Mouse (Mus musculus): ENCODE measurements at regions not wholly inside any gene's neighbourhood (a gene's known extent, or its start where the extent isn't known, plus 50 kb on each side); places are given as distances from the start of the nearest gene placed in this dataset.

- Histone ChIP-seq H3K4me1 (no peaks in the 10 kb centered on the region), H3K36me3 (no peaks in the 10 kb centered on the region), H3K27ac (no peak overlapping the region), H3K9me3 (no peaks in the 10 kb centered on the region), H3K27me3 (no peaks in the 10 kb centered on the region), H3K4me2 (replicated peaks) (no peak overlapping the region), H3K4me3 (no peak overlapping the region), H3K9ac (no peak overlapping the region)
- ATAC-seq (ENCODE audit: insufficient number of reproducible peaks, insufficient read depth, low FRiP score, low TSS enrichment) = no peak
- WGBS = 69% methylated on average over 1 of the region's 1 CpGs
Observed at GRCm38 (mm10) chr1:35000801-35001200, 151.0 kb downstream of the Plekhb2 start.

GRCm38 (mm10) chr1:35017471-35017870, 167.7 kb downstream of the Plekhb2 start:
- H3K27ac ChIP-seq = no peak overlapping the region
- H3K36me3 ChIP-seq = no peaks in the 10 kb centered on the region
- no peak overlapping the region for H3K4me3 ChIP-seq
- H3K9me3 ChIP-seq = no peaks in the 10 kb centered on the region
- no peak overlapping the region for H3K9ac ChIP-seq
- H3K4me1 ChIP-seq = no peaks in the 10 kb centered on the region
- H3K27me3 ChIP-seq = no peaks in the 10 kb centered on the region
- WGBS = 67% methylated on average over 4 of the region's 4 CpGs
- no peak overlapping the region for H3K4me2 ChIP-seq (replicated peaks)
- ATAC-seq (ENCODE audit: insufficient number of reproducible peaks, insufficient read depth, low FRiP score, low TSS enrichment) = no peak

DNA sequence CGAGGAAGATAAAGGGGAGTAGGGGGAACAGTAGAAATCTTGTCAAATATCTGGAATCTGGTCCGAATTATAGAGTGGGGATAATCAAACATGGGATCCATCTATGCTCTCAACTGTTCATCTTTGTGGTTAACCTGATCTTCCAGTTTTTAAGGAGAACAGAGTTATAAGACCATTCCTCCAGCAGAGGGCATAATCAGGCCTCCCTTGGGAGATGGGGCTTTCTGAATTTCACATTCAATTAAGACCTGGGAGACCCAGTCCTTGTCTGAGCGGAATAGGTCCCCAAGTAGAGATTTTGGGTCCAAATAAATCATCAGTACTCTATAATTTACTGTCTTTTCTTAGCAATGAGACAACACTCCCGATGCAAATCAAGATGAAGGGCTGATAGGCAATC, 182.8 kb downstream of the Plekhb2 start:
- H3K4me2 ChIP-seq (replicated peaks) = no peak overlapping the region
- ATAC-seq (ENCODE audit: insufficient number of reproducible peaks, insufficient read depth, low FRiP score, low TSS enrichment) = no peak
- no peak overlapping the region for H3K27ac ChIP-seq
- H3K4me3 ChIP-seq = no peak overlapping the region
- no peaks in the 10 kb centered on the region for H3K27me3 ChIP-seq
- no peak overlapping the region for H3K9ac ChIP-seq
- 62% methylated on average over 4 of the region's 4 CpGs for WGBS
- H3K36me3 ChIP-seq = no peaks in the 10 kb centered on the region
- no peaks in the 10 kb centered on the region for H3K4me1 ChIP-seq
- no peaks in the 10 kb centered on the region for H3K9me3 ChIP-seq

GRCm38 (mm10) chr1:35072811-35073210, 223.0 kb downstream of the Plekhb2 start:
- Histone ChIP-seq H3K4me2 (replicated peaks) (no peak overlapping the region), H3K4me3 (no peak overlapping the region), H3K9me3 (no peaks in the 10 kb centered on the region), H3K36me3 (no peaks in the 10 kb centered on the region), H3K9ac (no peak overlapping the region), H3K27me3 (no peaks in the 10 kb centered on the region), H3K27ac (no peak overlapping the region), H3K4me1 (no peaks in the 10 kb centered on the region)
- ATAC-seq (ENCODE audit: insufficient number of reproducible peaks, insufficient read depth, low FRiP score, low TSS enrichment) = no peak
- WGBS = 81% methylated on average over 1 of the region's 1 CpGs

GRCm38 (mm10) chr1:35094873-35095272, 245.1 kb downstream of the Plekhb2 start:
- no peak for ATAC-seq (ENCODE audit: insufficient number of reproducible peaks, insufficient read depth, low FRiP score, low TSS enrichment)
- H3K9me3 ChIP-seq = no peaks in the 10 kb centered on the region
- 65% methylated on average over 1 of the region's 1 CpGs for WGBS
- H3K27ac ChIP-seq = no peak overlapping the region
- H3K9ac ChIP-seq = no peak overlapping the region
- no peak overlapping the region for H3K4me3 ChIP-seq
- no peaks in the 10 kb centered on the region for H3K27me3 ChIP-seq
- no peak overlapping the region for H3K4me2 ChIP-seq (replicated peaks)
- no peaks in the 10 kb centered on the region for H3K4me1 ChIP-seq
- no peaks in the 10 kb centered on the region for H3K36me3 ChIP-seq

DNA sequence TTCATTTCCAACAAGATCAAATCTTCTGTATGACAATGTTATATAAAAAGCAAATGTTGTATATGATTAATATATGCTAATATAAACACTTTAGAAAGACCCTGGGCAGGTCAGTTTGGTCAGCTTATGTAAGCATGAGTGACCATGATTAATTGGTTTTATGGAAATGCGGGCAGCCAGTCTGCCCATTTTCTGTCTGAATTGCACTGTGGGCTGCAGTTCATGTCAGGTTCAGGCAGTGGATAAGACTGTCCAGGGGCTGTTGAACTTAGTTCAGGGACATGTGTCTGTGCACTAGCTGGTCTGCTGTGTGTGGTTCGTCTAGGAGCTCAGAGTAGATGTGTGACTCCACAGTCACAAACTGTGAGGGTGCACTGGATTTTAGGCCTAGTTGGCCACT, 246.0 kb downstream of the Plekhb2 start:
- Histone ChIP-seq H3K27ac (no peak overlapping the region), H3K9ac (no peak overlapping the region), H3K4me2 (replicated peaks) (no peak overlapping the region), H3K9me3 (no peaks in the 10 kb centered on the region), H3K27me3 (no peaks in the 10 kb centered on the region), H3K4me1 (no peaks in the 10 kb centered on the region), H3K4me3 (no peak overlapping the region), H3K36me3 (no peaks in the 10 kb centered on the region)
- no peak for ATAC-seq (ENCODE audit: insufficient number of reproducible peaks, insufficient read depth, low FRiP score, low TSS enrichment)
- WGBS = 76% methylated on average over 2 of the region's 2 CpGs

GRCm38 (mm10) chr1:35106665-35107064, 256.9 kb downstream of the Plekhb2 start:
- Histone ChIP-seq H3K9ac (no peak overlapping the region), H3K36me3 (no peaks in the 10 kb centered on the region), H3K4me3 (no peak overlapping the region), H3K9me3 (no peaks in the 10 kb centered on the region), H3K4me2 (replicated peaks) (no peak overlapping the region), H3K27ac (no peak overlapping the region), H3K27me3 (no peaks in the 10 kb centered on the region), H3K4me1 (no peaks in the 10 kb centered on the region)
- WGBS = 100% methylated on average over 1 of the region's 1 CpGs
- ATAC-seq (ENCODE audit: insufficient number of reproducible peaks, insufficient read depth, low FRiP score, low TSS enrichment) = peak; percentile 84

DNA sequence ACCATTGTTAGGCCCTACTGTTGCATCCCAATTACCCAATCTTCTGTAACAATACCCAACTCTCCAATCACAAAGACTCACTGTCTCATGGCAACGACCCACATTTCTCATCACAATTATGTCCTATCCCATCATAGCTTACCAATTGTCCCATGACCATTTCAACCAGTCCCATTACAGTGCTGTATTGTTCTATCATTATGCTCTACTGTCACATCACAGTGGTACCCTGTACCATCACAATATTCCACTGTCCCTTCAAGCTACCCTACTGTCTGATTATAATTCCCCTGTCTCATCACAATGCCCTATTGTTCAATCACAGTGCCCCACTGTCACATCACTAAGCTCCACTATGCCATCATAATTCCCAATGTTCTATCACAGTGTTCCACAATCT, 260.0 kb downstream of the Plekhb2 start:
- ATAC-seq (ENCODE audit: insufficient number of reproducible peaks, insufficient read depth, low FRiP score, low TSS enrichment) = no peak
- H3K27me3 ChIP-seq = no peaks in the 10 kb centered on the region
- WGBS = 56% methylated on average over 1 of the region's 1 CpGs

DNA sequence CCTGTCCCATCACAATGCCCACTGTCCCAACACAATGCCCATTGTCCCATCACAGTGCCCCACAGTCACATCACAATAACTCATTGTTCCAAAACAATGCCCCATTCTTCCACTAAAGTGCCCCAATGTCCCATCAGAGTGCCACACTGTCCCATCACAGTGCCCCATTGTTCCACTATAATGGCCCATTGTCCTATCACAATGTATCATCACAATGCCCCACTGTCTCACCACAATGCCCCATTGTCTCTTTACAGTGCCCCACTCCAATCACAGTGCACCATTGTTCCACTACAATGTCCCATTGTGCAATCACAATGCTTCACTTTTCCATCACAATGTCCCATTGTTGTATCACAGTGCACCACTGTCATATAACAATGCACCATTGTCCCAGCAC, 265.7 kb downstream of the Plekhb2 start:
- Histone ChIP-seq H3K4me1 (no peaks in the 10 kb centered on the region), H3K9me3 (0 out of 2 replicates have a peak, but pooled peaks cover 8% of the 10 kb centered on the region), H3K4me3 (no peak overlapping the region), H3K27ac (no peak overlapping the region), H3K4me2 (replicated peaks) (no peak overlapping the region), H3K9ac (no peak overlapping the region), H3K36me3 (no peaks in the 10 kb centered on the region), H3K27me3 (no peaks in the 10 kb centered on the region)
- no peak for ATAC-seq (ENCODE audit: insufficient number of reproducible peaks, insufficient read depth, low FRiP score, low TSS enrichment)

More for the DNA sequence above, 260.0 kb downstream of the Plekhb2 start:
- Histone ChIP-seq H3K4me3 (no peak overlapping the region), H3K9ac (no peak overlapping the region), H3K4me1 (no peaks in the 10 kb centered on the region), H3K9me3 (no peaks in the 10 kb centered on the region), H3K36me3 (no peaks in the 10 kb centered on the region), H3K27ac (no peak overlapping the region), H3K4me2 (replicated peaks) (no peak overlapping the region)

DNA sequence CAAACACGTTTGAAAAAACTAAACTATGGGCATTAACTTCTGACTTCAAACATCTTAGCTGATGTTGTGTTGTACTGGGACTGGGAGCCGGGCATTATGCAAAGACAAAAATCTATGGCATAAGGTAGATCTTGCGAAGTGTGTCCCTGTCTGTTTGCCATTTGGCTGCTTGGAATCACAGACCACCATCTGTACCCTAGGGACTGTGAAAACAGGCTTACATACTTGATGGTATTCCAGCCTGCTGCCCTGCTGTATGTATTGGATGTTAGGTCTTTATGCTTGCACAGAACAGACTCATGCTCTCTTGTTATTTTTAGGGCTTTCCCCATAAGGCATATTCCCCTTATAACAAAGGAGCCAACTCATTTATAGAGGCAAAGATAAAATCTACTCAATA, 288.1 kb downstream of the Plekhb2 start:
- no peak overlapping the region for H3K27ac ChIP-seq
- H3K27me3 ChIP-seq = no peaks in the 10 kb centered on the region
- H3K4me3 ChIP-seq = no peak overlapping the region
- no peak overlapping the region for H3K9ac ChIP-seq
- 85% methylated on average over 3 of the region's 3 CpGs for WGBS
- no peaks in the 10 kb centered on the region for H3K9me3 ChIP-seq
- ATAC-seq (ENCODE audit: insufficient number of reproducible peaks, insufficient read depth, low FRiP score, low TSS enrichment) = no peak
- H3K4me1 ChIP-seq = no peaks in the 10 kb centered on the region
- no peaks in the 10 kb centered on the region for H3K36me3 ChIP-seq
- H3K4me2 ChIP-seq (replicated peaks) = no peak overlapping the region

DNA sequence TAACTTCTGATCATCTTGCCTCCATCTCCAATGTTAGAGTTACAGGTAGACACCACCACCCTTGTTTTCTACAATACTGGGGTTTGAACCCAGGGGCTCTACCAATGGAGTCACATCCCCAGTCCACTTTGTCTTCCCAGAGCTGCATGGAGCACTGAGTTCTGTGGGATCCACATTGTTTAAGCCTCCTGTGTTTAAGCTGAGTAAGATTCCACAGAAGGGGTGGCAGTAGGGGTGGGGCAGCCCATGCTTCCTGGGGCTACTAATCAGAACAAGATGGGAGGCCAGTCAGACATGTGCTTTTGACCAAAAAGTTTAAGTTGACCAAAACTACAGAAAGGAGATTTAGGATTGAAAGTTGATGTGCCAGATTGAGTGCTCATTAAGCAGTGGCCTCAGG, 299.3 kb downstream of the Plekhb2 start:
- no peak overlapping the region for H3K27ac ChIP-seq
- H3K4me2 ChIP-seq (replicated peaks) = no peak overlapping the region
- H3K27me3 ChIP-seq = no peaks in the 10 kb centered on the region
- no peak overlapping the region for H3K4me3 ChIP-seq
- H3K4me1 ChIP-seq = no peaks in the 10 kb centered on the region
- no peak for ATAC-seq (ENCODE audit: insufficient number of reproducible peaks, insufficient read depth, low FRiP score, low TSS enrichment)
- H3K9me3 ChIP-seq = no peaks in the 10 kb centered on the region
- no peak overlapping the region for H3K9ac ChIP-seq
- no peaks in the 10 kb centered on the region for H3K36me3 ChIP-seq

GRCm38 (mm10) chr1:35162506-35162905, 312.7 kb downstream of the Plekhb2 start:
- H3K27ac ChIP-seq = no peak overlapping the region
- no peaks in the 10 kb centered on the region for H3K36me3 ChIP-seq
- no peak overlapping the region for H3K4me2 ChIP-seq (replicated peaks)
- H3K4me1 ChIP-seq = no peaks in the 10 kb centered on the region
- ATAC-seq (ENCODE audit: insufficient number of reproducible peaks, insufficient read depth, low FRiP score, low TSS enrichment) = no peak
- H3K4me3 ChIP-seq = no peak overlapping the region
- H3K9me3 ChIP-seq = no peaks in the 10 kb centered on the region
- H3K9ac ChIP-seq = no peak overlapping the region
- H3K27me3 ChIP-seq = no peaks in the 10 kb centered on the region

DNA sequence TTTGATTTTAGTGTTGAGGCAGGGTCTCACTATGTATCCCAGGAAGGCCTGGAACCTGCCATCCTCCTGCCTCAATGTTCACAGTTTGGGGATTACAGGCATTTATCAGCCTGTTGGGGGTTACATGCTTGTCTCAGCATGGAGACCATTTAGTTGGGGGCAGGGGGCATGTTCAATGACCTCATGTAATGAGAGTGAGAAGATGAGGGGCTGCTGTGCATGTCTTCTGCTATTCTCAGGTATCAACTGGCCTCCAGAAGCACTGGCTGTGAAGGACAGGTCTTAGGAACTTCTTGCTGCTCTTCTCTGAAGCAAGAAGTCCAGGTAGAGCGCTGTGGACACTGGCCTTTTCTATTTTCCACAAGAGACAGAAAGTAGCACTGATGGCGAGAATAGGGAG, 350.9 kb downstream of the Plekhb2 start:
- no peaks in the 10 kb centered on the region for H3K36me3 ChIP-seq
- no peaks in the 10 kb centered on the region for H3K4me1 ChIP-seq
- no peak overlapping the region for H3K4me2 ChIP-seq (replicated peaks)
- peaks cover 3% of the 10 kb centered on the region; the same call in 1 of the 2 replicates for H3K9me3 ChIP-seq
- H3K9ac ChIP-seq = no peak overlapping the region
- no peak overlapping the region for H3K4me3 ChIP-seq
- 80% methylated on average over 2 of the region's 2 CpGs for WGBS
- no peak for ATAC-seq (ENCODE audit: insufficient number of reproducible peaks, insufficient read depth, low FRiP score, low TSS enrichment)
- no peaks in the 10 kb centered on the region for H3K27me3 ChIP-seq
- H3K27ac ChIP-seq = no peak overlapping the region
